Mouse (Mus musculus) gastrocnemius, postnatal 10 days (tissue): Measurements from ENCODE around the gene Rhoa. TPM values are rescaled to one million over a fixed set of nuclear protein-coding genes. Genes with fewer than 3 reads are reported as not detected.
"Not testable (repeated sequence)": the region's sequence is repeated elsewhere in the genome, so short reads cannot be mapped to it uniquely, and the experiment has no call there.

Source experiments
- DNase-seq: peaks from one replicate; pipeline ENCODE4 v3.0.0; 2021; ENCODE audit warnings: mixed read lengths
- total RNA-seq, 2 experiments: library from RNA; stranded (reverse); gene quantifications; 2 replicates each; pipeline ENCODE4 v1.2.3; 2021

Rhoa gene
- total RNA-seq, 2 experiments from 2014 or later = 211 to 226 TPM

GRCm38 (mm10) chr9:108287526-108288238, 18.2 kb upstream of the Rhoa start:
- DNase-seq = not testable (repeated sequence)

GRCm38 (mm10) chr9:108289347-108289746, 16.6 kb upstream of the Rhoa start:
- DNase-seq = no peak

- DNase-seq = peak; percentile 74
These were observed 15.7 kb upstream of the Rhoa start, which contains the start of gene Nicn1 for GRCm38 (mm10) chr9:108290016-108290750. Gene Nicn1, plus strand, starts transcription at chr9:108290429.

GRCm38 (mm10) chr9:108290773-108291172, 15.2 kb upstream of the Rhoa start:
- no peak for DNase-seq

GRCm38 (mm10) chr9:108296453-108297355, 9.2 kb upstream of the Rhoa start, which contains the start of gene Amt:
Gene Amt, plus strand, starts transcription at chr9:108296853.
- no peak for DNase-seq

GRCm38 (mm10) chr9:108301853-108302252, 4.1 kb upstream of the Rhoa start:
- no peak for DNase-seq

- DNase-seq = no peak
These were observed 1.2 kb upstream of the Rhoa start for GRCm38 (mm10) chr9:108304716-108305115.

- DNase-seq = no peak
These were observed 759 bp upstream of the Rhoa start for GRCm38 (mm10) chr9:108305170-108305569.

GRCm38 (mm10) chr9:108306571-108306980, 647 bp downstream of the Rhoa start:
- peak; percentile 87 for DNase-seq

- no peak for DNase-seq
These were observed 1.3 kb downstream of the Rhoa start for GRCm38 (mm10) chr9:108307021-108307807.

GRCm38 (mm10) chr9:108308141-108308540, 2.2 kb downstream of the Rhoa start:
- DNase-seq = no peak

GRCm38 (mm10) chr9:108317572-108317971, 11.6 kb downstream of the Rhoa start:
- DNase-seq = no peak

GRCm38 (mm10) chr9:108318462-108318861, 12.5 kb downstream of the Rhoa start:
- DNase-seq = no peak

GRCm38 (mm10) chr9:108322054-108322453, 16.1 kb downstream of the Rhoa start:
- DNase-seq = not testable (repeated sequence)

- DNase-seq = no peak
These were observed 18.9 kb downstream of the Rhoa start for GRCm38 (mm10) chr9:108324784-108325183.

- DNase-seq = no peak
These were observed 19.9 kb downstream of the Rhoa start for GRCm38 (mm10) chr9:108325811-108326210.

GRCm38 (mm10) chr9:108337848-108338550, 32.1 kb downstream of the Rhoa start:
- DNase-seq = no peak

- DNase-seq = no peak
These were observed 32.6 kb downstream of the Rhoa start for GRCm38 (mm10) chr9:108338551-108338885.

GRCm38 (mm10) chr9:108338886-108339781, 33.2 kb downstream of the Rhoa start, which contains the start of gene Gpx1:
Gene Gpx1, plus strand, starts transcription at chr9:108338903.
- peak; percentile 84 for DNase-seq

- DNase-seq = peak; percentile 12
These were observed 33.9 kb downstream of the Rhoa start for GRCm38 (mm10) chr9:108339886-108340257.
